13 mouse cellular contexts compared by ENCODE assay signal in the genomic region with DNA sequence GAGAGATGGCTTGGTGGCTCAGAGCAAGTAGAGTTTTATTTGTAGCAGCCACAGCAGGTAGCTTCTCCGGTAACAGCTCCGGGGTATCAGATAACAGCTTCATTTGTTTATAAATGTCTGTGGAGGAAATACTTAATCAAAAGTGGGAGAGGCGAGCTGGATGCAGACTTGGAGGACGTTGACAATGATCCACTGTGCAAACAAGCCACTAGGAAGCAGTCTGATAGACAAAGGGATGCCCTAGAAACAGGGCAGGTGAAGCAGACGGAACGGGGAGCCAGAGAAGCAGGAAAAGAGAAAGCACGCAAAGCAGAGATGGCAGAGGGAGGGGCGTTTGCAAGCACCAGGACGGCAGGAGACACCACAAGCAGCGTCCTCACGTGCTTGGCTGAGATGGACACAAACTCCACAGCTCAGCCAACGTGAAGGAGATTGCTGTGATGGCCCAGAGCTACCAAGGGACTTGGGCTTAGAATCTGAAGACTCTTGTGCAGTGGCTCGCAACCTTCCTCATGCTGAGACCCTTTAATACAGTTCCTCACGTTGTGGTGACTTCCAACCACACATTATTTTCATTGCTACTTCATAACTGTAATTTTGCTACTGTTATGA. TPM values are rescaled to one million over a fixed set of nuclear protein-coding genes. Genes with fewer than 3 reads are reported as not detected.
DNase-seq lines count a peak whose midpoint lies in the region; ATAC-seq and TF ChIP-seq lines count a peak whose summit lies in the region.
"Had no signal": no experiment of that assay in that cellular context is flagged by ENCODE, and none has a peak within 500 bp of the region (broad histone marks: within the 10 kb centered on the region; RNA-seq: fewer than 3 reads in every experiment).

No protein-coding gene starts in this region.

- TF ChIP-seq EP300 in ES-Bruce4 (IDR thresholded peaks at IDR 0.05; ENCODE audit: insufficient read depth, low read depth, low read length), result peak; percentile 91

- no peak for TF ChIP-seq POLR2A in ES-Bruce4 (IDR thresholded peaks at IDR 0.05; ENCODE audit: insufficient read depth, low read length)

- intact Hi-C loops in gastrocnemius, postnatal 14 days (cut with DNase I; ENCODE audit: low total_unique reads), result no loop called here

- ATAC-seq in heart, embryonic 16.5 days (replicated peaks; ENCODE audit: extremely low read depth, insufficient read depth, low FRiP score), result no peak
- no peak for ATAC-seq in forebrain, embryonic 15.5 days (replicated peaks)
- ATAC-seq in midbrain, embryonic 13.5 days, result no peak
- ATAC-seq: Patski had no signal

- 6% methylated on average over 14 of the region's 14 CpGs for WGBS in heart, embryonic 16.5 days
- 6% methylated on average over 14 of the region's 14 CpGs for WGBS in forebrain, embryonic 15.5 days
- 8% methylated on average over 14 of the region's 14 CpGs for WGBS in midbrain, embryonic 13.5 days

- no peak overlapping the region for H3K9ac ChIP-seq in heart, embryonic 16.5 days (ENCODE audit: low read length)
- no peak overlapping the region for H3K9ac ChIP-seq in ES-Bruce4 (ENCODE audit: low read depth, poor library complexity, severe bottlenecking)
- H3K9ac ChIP-seq in forebrain, embryonic 15.5 days (replicated peaks), result no peak overlapping the region
- 0 out of 2 replicates have a peak overlapping the region, but pooled peaks have one; percentile 14 for H3K9ac ChIP-seq in midbrain, embryonic 13.5 days (replicated peaks)
- H3K9ac ChIP-seq: heart, embryonic 15.5 days had no signal

- H3K4me2 ChIP-seq in heart, embryonic 16.5 days (ENCODE audit: low read depth, low read length), result peak overlapping the region; percentile 10; the same call in 1 of the 2 replicates
- 0 out of 2 replicates have a peak overlapping the region, but pooled peaks have one; percentile 1 for H3K4me2 ChIP-seq in forebrain, embryonic 15.5 days (replicated peaks)
- H3K4me2 ChIP-seq in midbrain, embryonic 13.5 days (replicated peaks), result peak overlapping the region; percentile 18; the same call in 1 of the 2 replicates
- H3K4me2 ChIP-seq: heart, embryonic 15.5 days had no signal

- no peak overlapping the region for H3K27ac ChIP-seq in heart, embryonic 16.5 days (ENCODE audit: low read length)
- peak overlapping the region; percentile 98 for H3K27ac ChIP-seq in ES-Bruce4 (ENCODE audit: insufficient read depth, low read length)
- no peak overlapping the region for H3K27ac ChIP-seq in forebrain, embryonic 15.5 days (replicated peaks)
- H3K27ac ChIP-seq in midbrain, embryonic 13.5 days, result no peak overlapping the region
- H3K27ac ChIP-seq: heart, embryonic 15.5 days had no signal

- no peaks in the 10 kb centered on the region for H3K9me3 ChIP-seq in heart, embryonic 16.5 days (replicated peaks; ENCODE audit: control insufficient read depth, low read length)
- H3K9me3 ChIP-seq in ES-Bruce4 (replicated peaks; ENCODE audit: control insufficient read depth, insufficient read depth, low read length, poor library complexity, severe bottlenecking), result no peaks in the 10 kb centered on the region
- H3K9me3 ChIP-seq in forebrain, embryonic 15.5 days, result no peaks in the 10 kb centered on the region
- H3K9me3 ChIP-seq in midbrain, embryonic 13.5 days, result no peaks in the 10 kb centered on the region
- H3K9me3 ChIP-seq: heart, embryonic 15.5 days had no signal

- no peaks in the 10 kb centered on the region for H3K36me3 ChIP-seq in heart, embryonic 16.5 days (ENCODE audit: control insufficient read depth, insufficient read depth)
- no peaks in the 10 kb centered on the region for H3K36me3 ChIP-seq in ES-Bruce4 (ENCODE audit: control insufficient read depth, insufficient read depth, low read length, poor library complexity, severe bottlenecking)
- H3K36me3 ChIP-seq in forebrain, embryonic 15.5 days, result no peaks in the 10 kb centered on the region
- no peaks in the 10 kb centered on the region for H3K36me3 ChIP-seq in midbrain, embryonic 13.5 days
- H3K36me3 ChIP-seq: heart, embryonic 15.5 days had no signal

- peaks cover 3% of the 10 kb centered on the region; the same call in 1 of the 2 replicates for H3K4me1 ChIP-seq in heart, embryonic 16.5 days (ENCODE audit: control insufficient read depth, insufficient read depth, low read length)
- H3K4me1 ChIP-seq in ES-Bruce4 (ENCODE audit: control insufficient read depth, insufficient read depth, low read length), result peaks cover 2% of the 10 kb centered on the region
- peaks cover 9% of the 10 kb centered on the region for H3K4me1 ChIP-seq in forebrain, embryonic 15.5 days
- peaks cover 9% of the 10 kb centered on the region for H3K4me1 ChIP-seq in midbrain, embryonic 13.5 days (replicated peaks)

- H3K27me3 ChIP-seq in heart, embryonic 16.5 days (ENCODE audit: control insufficient read depth, insufficient read depth, low read length), result peaks cover 46% of the 10 kb centered on the region
- H3K27me3 ChIP-seq in ES-Bruce4 (ENCODE audit: control insufficient read depth, insufficient read depth, low read length, poor library complexity, severe bottlenecking), result no peaks in the 10 kb centered on the region
- H3K27me3 ChIP-seq in forebrain, embryonic 15.5 days, result peaks cover 23% of the 10 kb centered on the region
- peaks cover 74% of the 10 kb centered on the region for H3K27me3 ChIP-seq in midbrain, embryonic 13.5 days
- H3K27me3 ChIP-seq: Patski had no signal

- no peak for TF ChIP-seq CTCF in ES-Bruce4 (IDR thresholded peaks at IDR 0.05; ENCODE audit: low read depth, low read length)

- no peak for DNase-seq in heart, adult 9 months (ENCODE audit: low spot score in 2 of 2)
- no peak for DNase-seq in urinary bladder, postnatal 4 days (ENCODE audit: low spot score in 2 of 2)
- no peak for DNase-seq in gastrocnemius, postnatal 14 days
- no peak for DNase-seq in thymus, postnatal 25 days
- DNase-seq: layer of hippocampus, postnatal 36 days; lung, postnatal 14 days; thymus, postnatal 14 days had no signal

- no peak overlapping the region for H3K4me3 ChIP-seq in heart, embryonic 16.5 days (ENCODE audit: low read length)
- peak overlapping the region; percentile 51 for H3K4me3 ChIP-seq in ES-Bruce4 (ENCODE audit: low read depth, low read length)
- no peak overlapping the region for H3K4me3 ChIP-seq in forebrain, embryonic 15.5 days
- H3K4me3 ChIP-seq in midbrain, embryonic 13.5 days (replicated peaks), result no peak overlapping the region
- H3K4me3 ChIP-seq: heart, embryonic 15.5 days had no signal

RNA-seq across cellular contexts. Expression of a gene that starts 21.3 kb away (rescaled TPM):
- polyA plus RNA-seq in heart, embryonic 16.5 days (2015; fragmentation: Nextera tagmentation; extraction: Ambion mirVana), result 0.37 and 0.47 TPM in 2 replicates
- 5.4 and 5.6 TPM in 2 replicates for polyA plus RNA-seq in ES-Bruce4 (2011; ENCODE audit: insufficient read depth, insufficient read length, low read depth, missing spikeins)
- 4.9 and 5.1 TPM in 2 replicates for polyA plus RNA-seq in forebrain, embryonic 15.5 days (2015; fragmentation: Nextera tagmentation; extraction: Ambion mirVana)
- 6.0 and 7.2 TPM in 2 replicates for polyA plus RNA-seq in midbrain, embryonic 13.5 days (2015; fragmentation: Nextera tagmentation; extraction: Ambion mirVana)
- under 1 TPM; 0.04 to 0.08 TPM for total RNA-seq in gastrocnemius, postnatal 14 days (2021)

RNA-seq across cellular contexts. Expression of a gene that starts 27.8 kb away (rescaled TPM):
- polyA plus RNA-seq in heart, embryonic 16.5 days (2015; fragmentation: Nextera tagmentation; extraction: Ambion mirVana), result 0.71 and 2.0 TPM in 2 replicates
- 244 and 276 TPM in 2 replicates for polyA plus RNA-seq in ES-Bruce4 (2011; ENCODE audit: insufficient read depth, insufficient read length, low read depth, missing spikeins)
- not detected in 2 replicates for polyA plus RNA-seq in forebrain, embryonic 15.5 days (2015; fragmentation: Nextera tagmentation; extraction: Ambion mirVana)
- polyA plus RNA-seq in midbrain, embryonic 13.5 days (2015; fragmentation: Nextera tagmentation; extraction: Ambion mirVana), result not detected in 2 replicates
- not detected for total RNA-seq in gastrocnemius, postnatal 14 days (2021)
- total RNA-seq: layer of hippocampus, postnatal 36 days had no signal
- polyA plus RNA-seq: heart, embryonic 15.5 days; Patski had no signal

Comparison
In these comparisons a context has a peak if more than half of its experiments do, and no peak if none do; other contexts are left out.
1. RNA of a gene that starts 27.8 kb away (polyA plus RNA-seq): 244 to 276 TPM in ES-Bruce4; 0.71 to 2.0 TPM in heart, embryonic 16.5 days, not detected in forebrain, embryonic 15.5 days and not detected in midbrain, embryonic 13.5 days; every median in the first group is over 10 times any median in the second.
2. Peak in every context shown above with its lines, with median percentiles within 50 percentile points of each other: H3K4me2 ChIP-seq.